Mouse (Mus musculus) kidney, embryonic 15.5 days (tissue): ENCODE results near the gene Arfip2. TPM values are rescaled to one million over a fixed set of nuclear protein-coding genes. Genes with fewer than 3 reads are reported as not detected.
A peak's percentile ranks its signal among the peaks of the same experiment; 100 is the strongest.

Source experiments
- ATAC-seq: fragments of 200-750 bp; cut with Nextera tagmentation; replicated peaks from 2 replicates; pipeline ENCODE4 v1.8.0; 2017; ENCODE audit warnings: moderate TSS enrichment; ENCODE audit not compliant: low FRiP score
- H3K27ac ChIP-seq: fragments of 300-500 bp; sonication (generic); 2 replicates; pipeline ENCODE4 v1.5.1; 2015; ENCODE audit warnings: mild to moderate bottlenecking, inconsistent platforms
- H3K27me3 ChIP-seq: fragments of 300-500 bp; sonication (generic); 2 replicates; pipeline ENCODE4 v1.6.1; 2015; ENCODE audit warnings: inconsistent platforms
- H3K36me3 ChIP-seq: fragments of 300-500 bp; sonication (generic); 2 replicates; pipeline ENCODE4 v1.6.1; 2015; ENCODE audit warnings: inconsistent platforms
- H3K4me1 ChIP-seq: fragments of 300-500 bp; sonication (generic); 2 replicates; pipeline ENCODE4 v1.6.1; 2015; ENCODE audit warnings: inconsistent platforms
- H3K4me2 ChIP-seq: fragments of 300-500 bp; sonication (generic); 2 replicates; pipeline ENCODE4 v1.6.1; 2015; ENCODE audit warnings: moderate library complexity, mild to moderate bottlenecking, inconsistent platforms
- H3K4me3 ChIP-seq: fragments of 300-500 bp; sonication (generic); replicated peaks from 2 replicates; pipeline ENCODE4 v1.5.1; 2015; ENCODE audit warnings: mild to moderate bottlenecking, inconsistent platforms
- H3K9ac ChIP-seq: fragments of 300-500 bp; sonication (generic); 2 replicates; pipeline ENCODE4 v1.6.1; 2015; ENCODE audit warnings: mild to moderate bottlenecking, inconsistent platforms
- H3K9me3 ChIP-seq: fragments of 300-500 bp; sonication (generic); replicated peaks from 2 replicates; pipeline ENCODE4 v1.6.1; 2016; ENCODE audit warnings: inconsistent platforms
- WGBS: fragments of 180-500 bp; shearing (Covaris S2); methylation state at CpG from one replicate; pipeline ENCODE4 v1.1.7; 2015; ENCODE audit warnings: mixed read lengths; 5-methylcytosine and 5-hydroxymethylcytosine counted together
- polyA plus RNA-seq: library from polyadenylated mRNA; unstranded; fragments of >200 nt; fragmentation: Nextera tagmentation; extraction: Ambion mirVana; gene quantifications from 2 replicates; pipeline ENCODE4 v1.2.1, GENCODE M21; 2015

Gene Arfip2
- polyA plus RNA-seq, 1 experiment from 2014 or later: 88.2 TPM

- 85% methylated on average over 3 of the region's 3 CpGs for WGBS
- Histone ChIP-seq H3K27ac (no peak overlapping the region), H3K4me2 (no peak overlapping the region), H3K9me3 (no peaks in the 10 kb centered on the region), H3K36me3 (peaks cover 40% of the 10 kb centered on the region), H3K4me1 (no peaks in the 10 kb centered on the region), H3K4me3 (no peak overlapping the region), H3K9ac (no peak overlapping the region), H3K27me3 (no peaks in the 10 kb centered on the region)
- ATAC-seq: no peak
These were observed 31.7 kb downstream of the Arfip2 start for GRCm38 (mm10) chr7:105608467-105608866.

- H3K4me1 ChIP-seq: no peaks in the 10 kb centered on the region
- no peaks in the 10 kb centered on the region for H3K36me3 ChIP-seq
- 30% methylated on average over 9 of the region's 9 CpGs for WGBS
- H3K9ac ChIP-seq: no peak overlapping the region
- H3K4me3 ChIP-seq: no peak overlapping the region
- H3K27ac ChIP-seq: no peak overlapping the region
- H3K4me2 ChIP-seq: no peak overlapping the region
- no peaks in the 10 kb centered on the region for H3K9me3 ChIP-seq
- peak; percentile 86 for ATAC-seq
- no peaks in the 10 kb centered on the region for H3K27me3 ChIP-seq
These were observed 37.2 kb downstream of the Arfip2 start for GRCm38 (mm10) chr7:105602860-105603623.

GRCm38 (mm10) chr7:105590097-105590496 lies 50.1 kb downstream of the Arfip2 start:
- no peak for ATAC-seq
- no peak overlapping the region for H3K27ac ChIP-seq
- H3K9ac ChIP-seq: no peak overlapping the region
- WGBS: 35% methylated on average over 7 of the region's 7 CpGs
- no peak overlapping the region for H3K4me3 ChIP-seq
- no peaks in the 10 kb centered on the region for H3K9me3 ChIP-seq
- no peaks in the 10 kb centered on the region for H3K36me3 ChIP-seq
- no peaks in the 10 kb centered on the region for H3K4me1 ChIP-seq
- H3K27me3 ChIP-seq: no peaks in the 10 kb centered on the region
- H3K4me2 ChIP-seq: no peak overlapping the region

- H3K9ac ChIP-seq: no peak overlapping the region
- H3K4me1 ChIP-seq: no peaks in the 10 kb centered on the region
- H3K36me3 ChIP-seq: no peaks in the 10 kb centered on the region
- no peak for ATAC-seq
- no peak overlapping the region for H3K27ac ChIP-seq
- no peak overlapping the region for H3K4me2 ChIP-seq
- no peaks in the 10 kb centered on the region for H3K9me3 ChIP-seq
- H3K4me3 ChIP-seq: no peak overlapping the region
- H3K27me3 ChIP-seq: no peaks in the 10 kb centered on the region
- WGBS: 68% methylated on average over 9 of the region's 9 CpGs
These were observed 51.8 kb downstream of the Arfip2 start for GRCm38 (mm10) chr7:105588325-105588912.

Other genes with a start within 250 kb of the Arfip2 start
- gene Fam160a2, start 240.4 kb downstream of the Arfip2 start, polyA plus RNA-seq: 39.1 and 47.4 TPM in 2 replicates
- gene Cnga4, start 235.8 kb downstream of the Arfip2 start, polyA plus RNA-seq: 0.08 TPM in 1 of 2 replicates, not detected in the other
- gene Cckbr, start 214.7 kb downstream of the Arfip2 start, polyA plus RNA-seq: 0.58 and 0.62 TPM in 2 replicates
- gene Cavin3, start 158.1 kb downstream of the Arfip2 start, polyA plus RNA-seq: 53.4 and 72.0 TPM in 2 replicates
- 44.7 and 47.7 TPM in 2 replicates for gene Smpd1, start 86.1 kb downstream of the Arfip2 start, polyA plus RNA-seq
- gene Apbb1, start 58.8 kb downstream of the Arfip2 start, polyA plus RNA-seq: 45.9 and 56.9 TPM in 2 replicates
- gene Hpx, start 40.3 kb downstream of the Arfip2 start, polyA plus RNA-seq: 2.0 and 4.4 TPM in 2 replicates
- 28.4 and 37.2 TPM in 2 replicates for gene Trim3, start 6.8 kb downstream of the Arfip2 start, polyA plus RNA-seq
- gene Timm10b, start 360 bp downstream of the Arfip2 start, polyA plus RNA-seq: 184 and 195 TPM in 2 replicates
- 15.1 and 25.1 TPM in 2 replicates for gene Gm45799, start 136 bp upstream of the Arfip2 start, polyA plus RNA-seq
- 0.76 and 1.9 TPM in 2 replicates for gene Dnhd1, start 10.4 kb upstream of the Arfip2 start, polyA plus RNA-seq
- 331 and 360 TPM in 2 replicates for gene Ilk, start 96.2 kb upstream of the Arfip2 start, polyA plus RNA-seq
- 44.8 and 49.6 TPM in 2 replicates for gene Rrp8, start 97.0 kb upstream of the Arfip2 start, polyA plus RNA-seq
- gene Taf10, start 103.9 kb upstream of the Arfip2 start, polyA plus RNA-seq: 127 and 136 TPM in 2 replicates
- gene Tpp1, start 111.8 kb upstream of the Arfip2 start, polyA plus RNA-seq: 92.7 and 94.9 TPM in 2 replicates
- 10.2 and 12.1 TPM in 2 replicates for gene Dchs1, start 147.2 kb upstream of the Arfip2 start, polyA plus RNA-seq
- 397 and 398 TPM in 2 replicates for gene Mrpl17, start 170.7 kb upstream of the Arfip2 start, polyA plus RNA-seq